Mouse (Mus musculus) R1 (cell line): Measurements from ENCODE around the gene Zfp790.

Source experiments
- DNase-seq: peaks from one replicate; pipeline ENCODE4 v3.0.0-alpha.2; 2018; ENCODE audit warnings: low read depth, low spot score

The Zfp790 gene

GRCm38 (mm10) chr7:29815910-29816429 is at the start of gene Zfp790:
TSS of gene Zfp790 (plus strand) at chr7:29816114.
- peak; percentile 98 for DNase-seq

GRCm38 (mm10) chr7:29767058-29767686 is 48.7 kb upstream of the Zfp790 start:
- peak; percentile 90 for DNase-seq

GRCm38 (mm10) chr7:29768090-29768900 is 47.6 kb upstream of the Zfp790 start, which contains the start of gene Zfp84:
TSS of gene Zfp84 (plus strand) at chr7:29768552.
- DNase-seq, result peak; percentile 97

- no peak for DNase-seq
Measured at GRCm38 (mm10) chr7:29768980-29769379, 46.9 kb upstream of the Zfp790 start.

GRCm38 (mm10) chr7:29773503-29773902 is 42.4 kb upstream of the Zfp790 start:
- no peak for DNase-seq

- no peak for DNase-seq
Measured at GRCm38 (mm10) chr7:29774371-29774770, 41.5 kb upstream of the Zfp790 start.

GRCm38 (mm10) chr7:29776568-29776967 is 39.3 kb upstream of the Zfp790 start:
- no peak for DNase-seq

GRCm38 (mm10) chr7:29777372-29777771 is 38.5 kb upstream of the Zfp790 start:
- no peak for DNase-seq

GRCm38 (mm10) chr7:29783871-29784551 is 31.9 kb upstream of the Zfp790 start, which contains the start of gene Zfp30:
TSS of gene Zfp30 (plus strand) at chr7:29783998.
- peak; percentile 96 for DNase-seq

- no peak for DNase-seq
Measured at GRCm38 (mm10) chr7:29785023-29785422, 30.9 kb upstream of the Zfp790 start.

- DNase-seq, result no peak
Measured at GRCm38 (mm10) chr7:29785888-29786287, 30.0 kb upstream of the Zfp790 start.

- peak; percentile 70 for DNase-seq
Measured at GRCm38 (mm10) chr7:29792906-29793305, 23.0 kb upstream of the Zfp790 start.

- DNase-seq, result peak; percentile 43
Measured at GRCm38 (mm10) chr7:29807046-29807445, 8.9 kb upstream of the Zfp790 start.

GRCm38 (mm10) chr7:29812244-29812643 is 3.7 kb upstream of the Zfp790 start:
- DNase-seq, result no peak

GRCm38 (mm10) chr7:29814381-29814780 is 1.5 kb upstream of the Zfp790 start:
- DNase-seq, result no peak

GRCm38 (mm10) chr7:29815061-29815784 is 691 bp upstream of the Zfp790 start:
- no peak for DNase-seq

- DNase-seq, result peak; percentile 88
Measured at GRCm38 (mm10) chr7:29818619-29819254, 2.8 kb downstream of the Zfp790 start.

- no peak for DNase-seq
Measured at GRCm38 (mm10) chr7:29828001-29828400, 12.1 kb downstream of the Zfp790 start.

- no peak for DNase-seq
Measured at GRCm38 (mm10) chr7:29829804-29830203, 13.9 kb downstream of the Zfp790 start.

- no peak for DNase-seq
Measured at GRCm38 (mm10) chr7:29836816-29837215, 20.9 kb downstream of the Zfp790 start.

GRCm38 (mm10) chr7:29839256-29839655 is 23.3 kb downstream of the Zfp790 start:
- DNase-seq, result no peak
